Mouse (Mus musculus) liver, embryonic 12.5 days (tissue): ENCODE measurements around the gene Ccl2. TPM values are rescaled to one million over a fixed set of nuclear protein-coding genes. Genes with fewer than 3 reads are reported as not detected.

Experiments
- ATAC-seq: fragments of 200-750 bp; cut with Nextera tagmentation; 2 replicates; pipeline ENCODE4 v1.8.0; 2017; ENCODE audit warnings: moderate number of reproducible peaks, mild to moderate bottlenecking, moderate library complexity
- H3K27ac ChIP-seq: fragments of 300-500 bp; sonication (generic); 2 replicates; pipeline ENCODE4 v1.5.1; 2016; ENCODE audit warnings: mild to moderate bottlenecking
- H3K27me3 ChIP-seq: fragments of 300-500 bp; sonication (generic); replicated peaks from 2 replicates; pipeline ENCODE4 v1.6.1; 2016; ENCODE audit warnings: mild to moderate bottlenecking, moderate library complexity
- H3K36me3 ChIP-seq: fragments of 300-500 bp; sonication (generic); 2 replicates; pipeline ENCODE4 v1.6.1; 2016; ENCODE audit warnings: mild to moderate bottlenecking, moderate library complexity
- H3K4me1 ChIP-seq: fragments of 300-500 bp; sonication (generic); 2 replicates; pipeline ENCODE4 v1.6.1; 2016
- H3K4me2 ChIP-seq: fragments of 300-500 bp; sonication (generic); 2 replicates; pipeline ENCODE4 v1.6.1; 2016; ENCODE audit warnings: mild to moderate bottlenecking, moderate library complexity
- H3K4me3 ChIP-seq: fragments of 300-500 bp; sonication (generic); 2 replicates; pipeline ENCODE4 v1.5.1; 2016; ENCODE audit warnings: mild to moderate bottlenecking, moderate library complexity
- H3K9ac ChIP-seq: fragments of 300-500 bp; sonication (generic); 2 replicates; pipeline ENCODE4 v1.6.1; 2016; ENCODE audit warnings: mild to moderate bottlenecking, moderate library complexity
- H3K9me3 ChIP-seq: fragments of 300-500 bp; sonication (generic); replicated peaks from 2 replicates; pipeline ENCODE4 v1.6.1; 2016; ENCODE audit warnings: mild to moderate bottlenecking, moderate library complexity
- WGBS: fragments of 180-500 bp; shearing (Covaris S2); methylation state at CpG from one replicate; pipeline ENCODE4 v1.1.7; 2016; ENCODE audit not compliant: insufficient replicate concordance; 5-methylcytosine and 5-hydroxymethylcytosine counted together
- polyA plus RNA-seq: library from polyadenylated mRNA; unstranded; fragments of >200 nt; fragmentation: Nextera tagmentation; extraction: Ambion mirVana; gene quantifications from 2 replicates; pipeline ENCODE4 v1.2.1, GENCODE M21; 2016

Gene Ccl2
- polyA plus RNA-seq, 1 experiment from 2014 or later: 2.8 TPM

GRCm38 (mm10) chr11:82039132-82039660, 3.8 kb downstream of the Ccl2 start:
- H3K27me3 ChIP-seq: no peaks in the 10 kb centered on the region
- no peak overlapping the region for H3K27ac ChIP-seq
- no peaks in the 10 kb centered on the region for H3K9me3 ChIP-seq
- H3K4me2 ChIP-seq: no peak overlapping the region
- H3K4me1 ChIP-seq: no peaks in the 10 kb centered on the region
- H3K4me3 ChIP-seq: no peak overlapping the region
- no peak for ATAC-seq
- no peaks in the 10 kb centered on the region for H3K36me3 ChIP-seq
- no peak overlapping the region for H3K9ac ChIP-seq
- 48% methylated on average over 3 of the region's 3 CpGs for WGBS

GRCm38 (mm10) chr11:82041671-82042080, 6.3 kb downstream of the Ccl2 start:
- 72% methylated on average over 4 of the region's 4 CpGs for WGBS
- no peak for ATAC-seq
- Histone ChIP-seq H3K4me2 (no peak overlapping the region), H3K4me1 (no peaks in the 10 kb centered on the region), H3K9me3 (no peaks in the 10 kb centered on the region), H3K4me3 (no peak overlapping the region), H3K9ac (no peak overlapping the region), H3K27me3 (no peaks in the 10 kb centered on the region), H3K36me3 (no peaks in the 10 kb centered on the region), H3K27ac (no peak overlapping the region)

GRCm38 (mm10) chr11:82045471-82045870, 10.1 kb downstream of the Ccl2 start, which contains the start of gene Ccl7:
TSS of gene Ccl7 (plus strand) at chr11:82045712.
- Histone ChIP-seq H3K36me3 (no peaks in the 10 kb centered on the region), H3K4me1 (no peaks in the 10 kb centered on the region), H3K27me3 (no peaks in the 10 kb centered on the region), H3K9me3 (no peaks in the 10 kb centered on the region), H3K4me3 (no peak within 1 kb of the TSS), H3K9ac (no peak within 1 kb of the TSS), H3K27ac (no peak within 1 kb of the TSS), H3K4me2 (no peak within 1 kb of the TSS)
- ATAC-seq: no peak
- 66% methylated on average over 3 of the region's 3 CpGs for WGBS

- no peak overlapping the region for H3K4me2 ChIP-seq
- H3K4me3 ChIP-seq: no peak overlapping the region
- no peaks in the 10 kb centered on the region for H3K4me1 ChIP-seq
- ATAC-seq: no peak
- WGBS: 37% methylated on average over 6 of the region's 6 CpGs
- H3K36me3 ChIP-seq: no peaks in the 10 kb centered on the region
- no peaks in the 10 kb centered on the region for H3K27me3 ChIP-seq
- H3K9me3 ChIP-seq: no peaks in the 10 kb centered on the region
- no peak overlapping the region for H3K9ac ChIP-seq
- H3K27ac ChIP-seq: no peak overlapping the region
Observed at GRCm38 (mm10) chr11:82047746-82048415, 12.5 kb downstream of the Ccl2 start.

- 71% methylated on average over 7 of the region's 7 CpGs for WGBS
- Histone ChIP-seq H3K27ac (no peak overlapping the region), H3K4me2 (no peak overlapping the region), H3K36me3 (no peaks in the 10 kb centered on the region), H3K9me3 (no peaks in the 10 kb centered on the region), H3K4me3 (no peak overlapping the region), H3K4me1 (no peaks in the 10 kb centered on the region), H3K9ac (no peak overlapping the region), H3K27me3 (no peaks in the 10 kb centered on the region)
- ATAC-seq: no peak
Observed at GRCm38 (mm10) chr11:82053849-82054248, 18.5 kb downstream of the Ccl2 start.

- Histone ChIP-seq H3K4me3 (no peak within 1 kb of the TSS), H3K4me2 (no peak within 1 kb of the TSS), H3K4me1 (no peaks in the 10 kb centered on the region)
Observed at GRCm38 (mm10) chr11:82057646-82058045, 22.3 kb downstream of the Ccl2 start, which contains the start of gene Ccl11. TSS of gene Ccl11 (plus strand) at chr11:82057823.

GRCm38 (mm10) chr11:82062226-82062625, 26.9 kb downstream of the Ccl2 start:
- no peak overlapping the region for H3K4me2 ChIP-seq
- 54% methylated on average over 3 of the region's 3 CpGs for WGBS
- no peak for ATAC-seq
- H3K36me3 ChIP-seq: no peaks in the 10 kb centered on the region
- no peak overlapping the region for H3K27ac ChIP-seq
- no peaks in the 10 kb centered on the region for H3K9me3 ChIP-seq
- no peaks in the 10 kb centered on the region for H3K4me1 ChIP-seq
- H3K4me3 ChIP-seq: no peak overlapping the region
- no peak overlapping the region for H3K9ac ChIP-seq
- no peaks in the 10 kb centered on the region for H3K27me3 ChIP-seq

More at GRCm38 (mm10) chr11:82057646-82058045, 22.3 kb downstream of the Ccl2 start, which contains the start of gene Ccl11:
- H3K9me3 ChIP-seq: no peaks in the 10 kb centered on the region
- H3K27ac ChIP-seq: no peak within 1 kb of the TSS
- H3K27me3 ChIP-seq: no peaks in the 10 kb centered on the region
- H3K36me3 ChIP-seq: no peaks in the 10 kb centered on the region
- no peak for ATAC-seq
- WGBS: 61% methylated on average over 6 of the region's 6 CpGs
- H3K9ac ChIP-seq: no peak within 1 kb of the TSS

- no peaks in the 10 kb centered on the region for H3K9me3 ChIP-seq
- no peaks in the 10 kb centered on the region for H3K27me3 ChIP-seq
- no peak overlapping the region for H3K4me3 ChIP-seq
- ATAC-seq: no peak
- H3K9ac ChIP-seq: no peak overlapping the region
- H3K27ac ChIP-seq: no peak overlapping the region
- no peak overlapping the region for H3K4me2 ChIP-seq
- H3K4me1 ChIP-seq: no peaks in the 10 kb centered on the region
- no peaks in the 10 kb centered on the region for H3K36me3 ChIP-seq
- 66% methylated on average over 2 of the region's 2 CpGs for WGBS
Observed at GRCm38 (mm10) chr11:82063454-82063853, 28.1 kb downstream of the Ccl2 start.

- Histone ChIP-seq H3K36me3 (no peaks in the 10 kb centered on the region), H3K9me3 (no peaks in the 10 kb centered on the region), H3K9ac (no peak overlapping the region), H3K4me2 (no peak overlapping the region), H3K27ac (no peak overlapping the region), H3K4me1 (no peaks in the 10 kb centered on the region), H3K4me3 (no peak overlapping the region), H3K27me3 (no peaks in the 10 kb centered on the region)
- ATAC-seq: no peak
- WGBS: 65% methylated on average over 7 of the region's 7 CpGs
Observed at GRCm38 (mm10) chr11:82066953-82067571, 31.7 kb downstream of the Ccl2 start.

- Histone ChIP-seq H3K27me3 (no peaks in the 10 kb centered on the region), H3K9ac (no peak overlapping the region), H3K4me3 (no peak overlapping the region), H3K9me3 (0 out of 2 replicates have a peak, but pooled peaks cover 6% of the 10 kb centered on the region), H3K4me2 (no peak overlapping the region), H3K36me3 (no peaks in the 10 kb centered on the region), H3K27ac (no peak overlapping the region), H3K4me1 (no peaks in the 10 kb centered on the region)
- WGBS: 66% methylated on average over 3 of the region's 3 CpGs
- no peak for ATAC-seq
Observed at GRCm38 (mm10) chr11:82071076-82071475, 35.7 kb downstream of the Ccl2 start.

GRCm38 (mm10) chr11:82072374-82072773, 37.0 kb downstream of the Ccl2 start:
- Histone ChIP-seq H3K36me3 (no peaks in the 10 kb centered on the region), H3K27me3 (no peaks in the 10 kb centered on the region), H3K9ac (no peak overlapping the region), H3K9me3 (0 out of 2 replicates have a peak, but pooled peaks cover 6% of the 10 kb centered on the region), H3K27ac (no peak overlapping the region), H3K4me2 (no peak overlapping the region), H3K4me1 (no peaks in the 10 kb centered on the region), H3K4me3 (no peak overlapping the region)
- WGBS: 54% methylated on average over 1 of the region's 1 CpGs
- ATAC-seq: no peak

GRCm38 (mm10) chr11:82072984-82073383, 37.6 kb downstream of the Ccl2 start:
- Histone ChIP-seq H3K4me3 (no peak overlapping the region), H3K4me2 (no peak overlapping the region), H3K27ac (no peak overlapping the region), H3K36me3 (no peaks in the 10 kb centered on the region), H3K4me1 (no peaks in the 10 kb centered on the region), H3K27me3 (no peaks in the 10 kb centered on the region), H3K9me3 (0 out of 2 replicates have a peak, but pooled peaks cover 6% of the 10 kb centered on the region), H3K9ac (no peak overlapping the region)
- no peak for ATAC-seq
- 56% methylated on average over 3 of the region's 3 CpGs for WGBS
